Mouse (Mus musculus) megakaryocyte, embryonic 14.5 days (primary cell): Measurements from ENCODE around the gene Htr5b. TPM values are rescaled to one million over a fixed set of nuclear protein-coding genes. Genes with fewer than 3 reads are reported as not detected.

Experiments used
- H3K27me3 ChIP-seq: replicated peaks from 2 replicates; pipeline ENCODE3; 2012; ENCODE audit warnings: inconsistent platforms
- H3K36me3 ChIP-seq: replicated peaks from 2 replicates; pipeline ENCODE3; 2012; ENCODE audit warnings: low read length, inconsistent platforms, mixed read lengths
- H3K4me1 ChIP-seq: 2 replicates; pipeline ENCODE4 v1.6.1; 2012; ENCODE audit warnings: inconsistent platforms
- H3K4me3 ChIP-seq: replicated peaks from 2 replicates; pipeline ENCODE3; 2012; ENCODE audit warnings: moderate library complexity, mild to moderate bottlenecking, inconsistent platforms
- H3K9me3 ChIP-seq: 2 replicates; pipeline ENCODE4 v1.6.1; 2012; ENCODE audit warnings: inconsistent platforms
- FLI1 ChIP-seq: IDR thresholded peaks from 2 replicates; pipeline ENCODE4 v1.6.1; 2012; ENCODE audit warnings: low read length, inconsistent platforms, mixed read lengths
- GATA1 ChIP-seq: IDR thresholded peaks from 3 replicates; pipeline ENCODE4 v1.6.1; 2012; ENCODE audit warnings: mixed read lengths, low read length, inconsistent platforms, borderline replicate concordance
- polyA plus RNA-seq: library from polyadenylated mRNA; stranded (reverse); fragments of >175 nt; gene quantifications from 2 replicates; pipeline ENCODE4 v1.2.3, GENCODE M21; 2012; ENCODE audit warnings: low replicate concordance; ENCODE audit not compliant: insufficient read depth

Gene Htr5b
- polyA plus RNA-seq, 1 experiment, result not detected

GRCm38 (mm10) chr1:121508729-121509128, 19.5 kb downstream of the Htr5b start:
- H3K27me3 ChIP-seq, result no peaks in the 10 kb centered on the region
- H3K4me3 ChIP-seq, result no peak overlapping the region
- H3K9me3 ChIP-seq, result 0 out of 2 replicates have a peak, but pooled peaks cover 3% of the 10 kb centered on the region
- H3K4me1 ChIP-seq, result peaks cover 4% of the 10 kb centered on the region; the same call in 1 of the 2 replicates
- peaks cover 26% of the 10 kb centered on the region for H3K36me3 ChIP-seq
- TF ChIP-seq GATA1 (no peak), FLI1 (no peak)

GRCm38 (mm10) chr1:121497093-121497492, 31.2 kb downstream of the Htr5b start:
- peaks cover 10% of the 10 kb centered on the region for H3K9me3 ChIP-seq
- no peaks in the 10 kb centered on the region for H3K4me1 ChIP-seq
- peaks cover 99% of the 10 kb centered on the region for H3K36me3 ChIP-seq

GRCm38 (mm10) chr1:121490241-121490640, 38.0 kb downstream of the Htr5b start:
- Histone ChIP-seq H3K4me3 (no peak overlapping the region), H3K4me1 (no peaks in the 10 kb centered on the region), H3K27me3 (no peaks in the 10 kb centered on the region), H3K36me3 (peaks cover 98% of the 10 kb centered on the region), H3K9me3 (no peaks in the 10 kb centered on the region)
- TF ChIP-seq FLI1 (no peak), GATA1 (no peak)

More at GRCm38 (mm10) chr1:121497093-121497492, 31.2 kb downstream of the Htr5b start:
- Histone ChIP-seq H3K27me3 (no peaks in the 10 kb centered on the region), H3K4me3 (no peak overlapping the region)
- no peak for TF ChIP-seq FLI1
- no peak for TF ChIP-seq GATA1

GRCm38 (mm10) chr1:121486803-121487202, 41.5 kb downstream of the Htr5b start:
- H3K27me3 ChIP-seq, result no peaks in the 10 kb centered on the region
- H3K36me3 ChIP-seq, result peaks cover 82% of the 10 kb centered on the region
- peaks cover 7% of the 10 kb centered on the region; the same call in 1 of the 2 replicates for H3K4me1 ChIP-seq
- TF ChIP-seq GATA1, result no peak
- no peak for TF ChIP-seq FLI1
- H3K4me3 ChIP-seq, result no peak overlapping the region
- no peaks in the 10 kb centered on the region for H3K9me3 ChIP-seq

- peaks cover 15% of the 10 kb centered on the region for H3K4me1 ChIP-seq
- no peaks in the 10 kb centered on the region for H3K27me3 ChIP-seq
- H3K36me3 ChIP-seq, result peaks cover 83% of the 10 kb centered on the region
- H3K9me3 ChIP-seq, result no peaks in the 10 kb centered on the region
- TF ChIP-seq FLI1 (no peak), GATA1 (no peak)
- H3K4me3 ChIP-seq, result no peak overlapping the region
Measured at GRCm38 (mm10) chr1:121483091-121483490, 45.2 kb downstream of the Htr5b start.

GRCm38 (mm10) chr1:121479403-121479802, 48.9 kb downstream of the Htr5b start:
- H3K4me1 ChIP-seq, result peaks cover 32% of the 10 kb centered on the region
- H3K27me3 ChIP-seq, result no peaks in the 10 kb centered on the region
- no peak overlapping the region for H3K4me3 ChIP-seq
- H3K36me3 ChIP-seq, result peaks cover 85% of the 10 kb centered on the region
- TF ChIP-seq GATA1, result no peak
- H3K9me3 ChIP-seq, result no peaks in the 10 kb centered on the region

GRCm38 (mm10) chr1:121478284-121478980, 49.8 kb downstream of the Htr5b start:
- no peak overlapping the region for H3K4me3 ChIP-seq

GRCm38 (mm10) chr1:121477716-121478115, 50.5 kb downstream of the Htr5b start:
- TF ChIP-seq GATA1 (no peak), FLI1 (no peak)
- H3K36me3 ChIP-seq, result peaks cover 94% of the 10 kb centered on the region
- no peak overlapping the region for H3K4me3 ChIP-seq
- no peaks in the 10 kb centered on the region for H3K9me3 ChIP-seq
- H3K27me3 ChIP-seq, result no peaks in the 10 kb centered on the region
- peaks cover 26% of the 10 kb centered on the region for H3K4me1 ChIP-seq

More at GRCm38 (mm10) chr1:121478284-121478980, 49.8 kb downstream of the Htr5b start:
- peaks cover 32% of the 10 kb centered on the region for H3K4me1 ChIP-seq
- H3K36me3 ChIP-seq, result peaks cover 94% of the 10 kb centered on the region
- H3K27me3 ChIP-seq, result no peaks in the 10 kb centered on the region
- no peak for TF ChIP-seq FLI1
- TF ChIP-seq GATA1, result no peak
- H3K9me3 ChIP-seq, result no peaks in the 10 kb centered on the region

- Histone ChIP-seq H3K9me3 (no peaks in the 10 kb centered on the region), H3K27me3 (no peaks in the 10 kb centered on the region), H3K36me3 (peaks cover 92% of the 10 kb centered on the region), H3K4me3 (no peak overlapping the region), H3K4me1 (peaks cover 4% of the 10 kb centered on the region)
- TF ChIP-seq FLI1 (no peak), GATA1 (no peak)
Measured at GRCm38 (mm10) chr1:121471503-121471902, 56.8 kb downstream of the Htr5b start.

GRCm38 (mm10) chr1:121468271-121468670, 60.0 kb downstream of the Htr5b start:
- TF ChIP-seq FLI1 (no peak), GATA1 (no peak)
- no peak overlapping the region for H3K4me3 ChIP-seq
- no peaks in the 10 kb centered on the region for H3K27me3 ChIP-seq
- peaks cover 12% of the 10 kb centered on the region for H3K4me1 ChIP-seq
- H3K9me3 ChIP-seq, result no peaks in the 10 kb centered on the region
- peaks cover 98% of the 10 kb centered on the region for H3K36me3 ChIP-seq

GRCm38 (mm10) chr1:121466276-121466675, 62.0 kb downstream of the Htr5b start:
- peaks cover 12% of the 10 kb centered on the region for H3K4me1 ChIP-seq
- H3K27me3 ChIP-seq, result no peaks in the 10 kb centered on the region
- no peak for TF ChIP-seq GATA1
- TF ChIP-seq FLI1, result no peak
- peaks cover 98% of the 10 kb centered on the region for H3K36me3 ChIP-seq
- no peak overlapping the region for H3K4me3 ChIP-seq
- H3K9me3 ChIP-seq, result no peaks in the 10 kb centered on the region
